Mouse (Mus musculus) cerebellum, adult 2 months (tissue): ENCODE measurements at regions not wholly inside any gene's neighbourhood (a gene's known extent, or its start where the extent isn't known, plus 50 kb on each side); places are given as distances from the start of the nearest gene placed in this dataset.
"Not testable (repeated sequence)": the region's sequence is repeated elsewhere in the genome, so short reads cannot be mapped to it uniquely, and the experiment has no call there.

Experiments
- CTCF ChIP-seq: fragments of 200-500 bp; IDR thresholded peaks from 2 replicates; pipeline ENCODE4 v1.5.1; 2011; ENCODE audit warnings: low read depth, mild to moderate bottlenecking, control low read depth, low read length, moderate library complexity, borderline replicate concordance; ENCODE audit not compliant: insufficient read depth
- POLR2A ChIP-seq: fragments of 200-500 bp; IDR thresholded peaks from 2 replicates; pipeline ENCODE4 v1.6.1; 2011; ENCODE audit warnings: low read length, control low read depth, borderline replicate concordance; ENCODE audit not compliant: insufficient read depth

GRCm38 (mm10) chr19:3158149-3158548 is 124.6 kb upstream of the Mrpl21 start:
- not testable (repeated sequence) for TF ChIP-seq CTCF, POLR2A
